Mouse (Mus musculus) lung, postnatal 36 days (tissue): ENCODE results near the gene H2-M10.5.
"Not testable (repeated sequence)": the region's sequence is repeated elsewhere in the genome, so short reads cannot be mapped to it uniquely, and the experiment has no call there.

Source experiments
- DNase-seq: peaks from one replicate; pipeline ENCODE4 v3.0.0; 2022; ENCODE audit warnings: mixed read lengths

The H2-M10.5 gene

GRCm38 (mm10) chr17:36772610-36773009, at the start of gene H2-M10.5:
Gene H2-M10.5, plus strand, starts transcription at chr17:36772910.
- DNase-seq, result not testable (repeated sequence)

DNA sequence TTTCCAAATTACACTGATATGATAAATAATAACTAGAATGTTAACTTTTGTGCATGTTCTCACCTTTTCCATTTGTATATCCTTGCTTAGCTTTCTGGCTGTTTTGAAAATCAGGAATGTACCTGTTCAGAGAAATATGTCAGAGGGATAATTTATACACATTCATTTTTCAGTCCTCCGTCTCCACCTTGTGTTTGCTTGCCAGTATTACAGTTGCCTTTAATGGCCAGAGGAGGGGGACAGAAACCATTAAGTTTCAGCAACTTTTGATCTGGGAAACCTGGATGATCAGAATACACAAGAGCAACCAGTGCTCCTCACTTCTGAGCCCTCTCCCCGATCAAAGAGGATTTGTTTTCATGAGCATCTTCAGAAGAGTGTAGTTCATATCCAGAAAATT, 46.7 kb upstream of the H2-M10.5 start:
- no peak for DNase-seq

GRCm38 (mm10) chr17:36763816-36764215, 8.9 kb upstream of the H2-M10.5 start:
- DNase-seq, result no peak

- peak; percentile 5 for DNase-seq
Observed at GRCm38 (mm10) chr17:36764244-36764643, 8.5 kb upstream of the H2-M10.5 start.

- DNase-seq, result not testable (repeated sequence)
Observed at GRCm38 (mm10) chr17:36765403-36765802, 7.3 kb upstream of the H2-M10.5 start.

DNA sequence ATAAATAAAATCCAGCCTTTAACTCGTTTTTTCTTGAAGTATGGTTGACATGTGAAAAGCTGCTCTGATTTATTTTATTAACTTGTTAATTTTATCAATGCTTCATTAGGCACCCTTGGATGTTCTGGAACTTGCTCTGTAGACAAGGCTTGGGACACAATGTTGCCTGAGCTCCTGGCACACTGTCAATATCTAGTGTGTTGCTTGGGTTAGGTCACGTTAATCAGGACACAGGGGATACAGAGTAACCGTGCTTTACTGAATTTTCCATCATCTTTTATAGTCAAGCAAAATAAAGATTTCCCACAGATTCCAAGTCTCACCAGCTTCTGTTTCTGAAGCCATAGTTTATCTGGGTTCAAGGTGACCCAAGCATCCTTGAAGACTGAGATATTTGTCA, 8.8 kb downstream of the H2-M10.5 start:
- no peak for DNase-seq

GRCm38 (mm10) chr17:36786483-36786886, 13.8 kb downstream of the H2-M10.5 start:
- DNase-seq, result peak; percentile 54

GRCm38 (mm10) chr17:36788351-36788750, 15.6 kb downstream of the H2-M10.5 start:
- DNase-seq, result no peak

GRCm38 (mm10) chr17:36788801-36789200, 16.1 kb downstream of the H2-M10.5 start:
- DNase-seq, result peak; percentile 83

DNA sequence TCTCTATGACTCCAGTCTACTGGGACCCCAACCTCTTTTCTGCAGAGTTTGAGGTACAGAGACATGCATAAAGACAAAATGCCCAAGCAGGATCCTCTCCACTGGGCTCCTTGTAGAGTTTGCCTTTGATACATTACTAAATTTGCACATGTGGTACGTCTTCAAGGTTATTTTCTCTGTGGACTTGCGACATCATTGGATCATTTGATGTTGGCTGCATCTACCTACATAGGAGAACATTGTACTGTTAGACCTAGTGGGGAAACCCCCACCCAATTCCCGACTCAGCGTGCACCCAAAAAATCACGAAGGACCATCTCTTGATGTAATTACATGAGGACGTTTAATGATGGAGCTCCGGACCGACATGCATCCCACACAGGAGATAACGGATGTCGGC, 26.8 kb downstream of the H2-M10.5 start:
- DNase-seq, result no peak

DNA sequence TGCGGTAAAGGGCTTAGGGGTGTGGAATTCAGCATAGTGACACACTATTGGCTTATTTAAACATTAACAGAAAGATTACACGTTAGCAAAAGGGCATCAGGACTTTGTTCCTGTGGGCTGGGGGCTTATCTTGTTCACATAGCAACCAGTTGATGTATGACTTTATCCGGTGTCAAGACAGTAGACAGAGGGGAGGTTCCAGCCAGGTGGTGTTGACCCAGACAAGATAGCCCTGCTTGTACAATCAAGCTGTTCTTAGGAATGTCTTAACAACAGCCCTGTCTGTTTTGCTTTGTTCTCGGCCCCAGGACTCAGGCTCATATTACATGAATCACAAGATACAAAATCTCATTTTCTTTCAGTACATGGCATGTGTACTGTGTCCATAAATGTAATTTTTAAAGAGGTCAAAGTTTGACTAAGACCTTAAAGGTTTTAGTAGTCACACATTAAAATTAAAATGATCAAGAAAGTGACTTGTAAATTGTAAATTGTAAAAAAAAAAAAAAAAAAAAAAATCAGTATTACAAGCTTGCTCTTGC, 27.3 kb downstream of the H2-M10.5 start:
- DNase-seq, result not testable (repeated sequence)

DNA sequence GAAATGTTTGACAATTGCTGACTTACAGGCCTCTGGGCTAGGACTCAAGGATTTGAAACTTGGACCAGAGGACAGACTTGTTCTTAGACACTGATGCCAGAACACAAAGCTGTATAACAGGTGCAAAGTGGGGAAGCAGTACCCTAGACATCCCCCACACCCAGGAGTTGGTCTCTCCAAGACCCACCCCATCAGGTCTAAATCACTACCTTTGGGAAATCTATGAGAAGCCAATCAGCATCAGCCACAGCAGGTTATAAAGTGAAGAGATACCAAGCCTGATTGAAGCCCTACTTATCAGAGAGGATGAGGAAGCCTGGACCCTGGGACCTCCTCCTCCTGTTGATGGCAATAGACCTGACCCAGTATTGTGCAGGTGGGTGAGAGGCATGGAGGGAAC, 39.2 kb downstream of the H2-M10.5 start, which contains the start of gene H2-M10.6:
TSS of gene H2-M10.6 (plus strand) at position 301 of the 400 bp plus-strand sequence.
- DNase-seq, result no peak

GRCm38 (mm10) chr17:36824005-36824404, 51.3 kb downstream of the H2-M10.5 start:
- DNase-seq, result peak; percentile 86

- peak; percentile 39 for DNase-seq
Observed at GRCm38 (mm10) chr17:36825525-36825924, 52.8 kb downstream of the H2-M10.5 start.
